Mouse (Mus musculus): ENCODE results near the gene Stxbp5. TPM values are rescaled to one million over a fixed set of nuclear protein-coding genes. Genes with fewer than 3 reads are reported as not detected.

Gene Stxbp5
- total RNA-seq, 2 experiments from 2014 or later, result 11.4 to 13.0 TPM

- DNase-seq, result no peak
Measured at GRCm38 (mm10) chr10:9857850-9858249, 43.0 kb downstream of the Stxbp5 start.

DNA sequence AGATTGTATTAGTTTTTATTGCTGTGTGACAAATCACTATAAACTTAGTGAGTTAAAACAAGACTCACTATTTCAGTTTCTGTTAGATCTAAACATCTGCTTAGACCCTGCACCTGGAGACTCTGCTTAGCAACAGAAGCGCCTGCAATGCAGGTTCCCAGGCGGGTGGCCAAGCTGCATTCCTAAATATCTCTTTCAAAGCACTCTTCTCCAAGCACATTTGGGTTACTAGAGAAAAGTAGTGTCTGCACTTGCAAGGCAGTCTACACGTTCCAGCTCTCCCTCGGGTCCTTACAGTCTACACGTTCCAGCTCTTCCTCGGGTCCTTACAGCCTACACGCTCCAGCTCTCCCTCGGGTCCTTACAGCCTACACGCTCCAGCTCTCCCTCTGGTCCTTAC is 44.1 kb downstream of the Stxbp5 start:
- DNase-seq, result no peak

DNA sequence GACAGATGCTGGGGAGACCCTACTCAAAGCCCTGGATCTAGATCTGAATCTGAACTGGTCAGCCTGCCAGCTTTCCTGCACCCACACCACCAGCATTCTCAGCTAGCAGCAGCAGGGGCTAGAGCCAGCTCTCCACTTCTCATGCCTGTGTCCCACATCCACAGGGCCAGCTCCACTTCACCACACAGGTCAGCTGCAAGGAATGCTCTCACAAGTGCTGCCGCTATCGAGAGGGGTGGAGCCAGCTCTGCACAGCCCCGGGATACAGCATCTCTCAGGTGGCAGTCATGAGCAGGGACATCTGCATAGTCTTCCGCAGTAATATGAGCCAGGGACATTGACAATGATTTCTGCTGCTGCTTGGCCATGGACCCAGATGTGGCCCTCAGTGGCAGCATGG is 54.5 kb downstream of the Stxbp5 start:
- no peak for DNase-seq

- DNase-seq, result no peak
Measured at GRCm38 (mm10) chr10:9839408-9839807, 61.5 kb downstream of the Stxbp5 start.

DNA sequence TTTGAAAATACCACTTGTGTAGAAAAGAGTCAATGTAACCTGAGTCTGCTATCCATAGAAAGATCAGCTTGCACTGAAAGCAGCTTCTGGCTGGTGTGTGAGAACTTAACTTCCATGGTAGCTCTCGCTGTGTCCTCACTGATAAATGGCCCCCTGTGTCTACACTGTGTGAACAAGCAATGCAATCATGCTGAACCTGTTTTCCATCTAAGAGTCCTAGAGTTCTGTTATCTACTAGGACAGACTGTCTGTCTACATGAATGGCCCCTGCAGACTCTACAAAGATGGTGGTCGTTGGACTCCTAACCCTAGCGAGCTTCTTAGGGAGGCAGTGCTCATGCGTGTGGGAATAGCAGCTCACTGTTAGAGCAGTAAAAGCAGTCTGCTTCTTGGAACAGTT is 65.9 kb downstream of the Stxbp5 start:
- DNase-seq, result no peak

GRCm38 (mm10) chr10:9832937-9833336 is 67.9 kb downstream of the Stxbp5 start:
- DNase-seq, result no peak

GRCm38 (mm10) chr10:9829744-9830143 is 71.1 kb downstream of the Stxbp5 start:
- no peak for DNase-seq

- no peak for DNase-seq
Measured at GRCm38 (mm10) chr10:9821299-9821698, 79.6 kb downstream of the Stxbp5 start.

DNA sequence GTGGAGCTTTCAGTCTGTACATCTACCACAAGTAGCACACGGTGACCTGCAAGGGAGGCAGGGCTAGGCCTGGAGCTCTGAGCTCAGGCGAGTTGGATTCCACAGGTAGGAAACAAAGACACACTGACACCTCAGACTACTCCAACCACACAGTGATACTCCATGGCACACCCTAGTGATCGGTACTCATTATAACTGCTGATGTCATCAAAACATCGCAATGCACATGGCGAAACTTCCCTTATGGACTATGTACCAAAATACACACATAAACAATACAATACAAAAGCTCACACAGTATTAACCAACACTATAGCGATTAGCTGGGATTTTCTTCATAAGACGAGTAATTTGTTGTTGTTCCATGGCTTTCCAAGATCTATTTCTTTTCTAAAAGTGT is 82.3 kb downstream of the Stxbp5 start:
- DNase-seq, result no peak

DNA sequence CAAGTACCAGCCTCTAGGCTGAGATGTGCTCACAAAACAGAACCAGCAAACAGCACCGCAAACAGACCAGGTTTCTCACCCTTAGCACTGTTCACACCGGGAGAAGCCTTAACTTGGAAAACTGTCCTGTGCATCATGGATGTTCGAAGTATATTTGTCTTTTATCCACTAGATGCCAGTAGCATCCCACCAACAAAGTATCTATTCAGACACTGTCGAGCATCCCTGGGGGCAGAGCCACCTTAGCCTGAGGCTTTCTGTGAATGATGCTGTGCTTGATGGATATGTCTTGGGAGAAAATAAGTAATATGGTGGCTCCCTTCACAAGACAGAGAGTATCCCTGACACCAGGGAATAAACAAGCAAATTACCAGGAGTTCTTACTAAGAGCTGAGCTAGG is 87.0 kb downstream of the Stxbp5 start:
- peak in 1 of 2 experiments; percentile 23 for DNase-seq

GRCm38 (mm10) chr10:9807596-9807995 is 93.3 kb downstream of the Stxbp5 start:
- DNase-seq, result no peak

DNA sequence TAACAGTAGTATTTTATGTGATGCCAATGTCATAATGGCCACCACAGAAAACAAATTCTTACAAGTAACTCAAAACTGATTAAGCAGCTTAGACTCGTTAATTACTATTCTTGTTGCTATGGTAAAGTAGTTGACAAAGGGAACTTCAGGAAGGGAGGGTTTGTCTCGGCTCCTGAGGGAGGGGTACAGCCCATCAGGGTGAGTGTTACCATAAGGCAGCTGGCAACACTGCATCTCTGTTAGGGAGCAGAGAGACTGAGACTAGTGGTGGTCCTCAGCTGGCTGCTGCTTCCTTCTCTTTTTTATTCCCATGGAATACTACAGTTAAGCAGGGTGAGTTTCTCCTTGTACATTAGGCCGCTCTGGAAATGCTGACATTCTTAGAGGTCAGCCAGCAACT is 95.5 kb downstream of the Stxbp5 start:
- peak in 1 of 2 experiments; percentile 15 for DNase-seq

DNA sequence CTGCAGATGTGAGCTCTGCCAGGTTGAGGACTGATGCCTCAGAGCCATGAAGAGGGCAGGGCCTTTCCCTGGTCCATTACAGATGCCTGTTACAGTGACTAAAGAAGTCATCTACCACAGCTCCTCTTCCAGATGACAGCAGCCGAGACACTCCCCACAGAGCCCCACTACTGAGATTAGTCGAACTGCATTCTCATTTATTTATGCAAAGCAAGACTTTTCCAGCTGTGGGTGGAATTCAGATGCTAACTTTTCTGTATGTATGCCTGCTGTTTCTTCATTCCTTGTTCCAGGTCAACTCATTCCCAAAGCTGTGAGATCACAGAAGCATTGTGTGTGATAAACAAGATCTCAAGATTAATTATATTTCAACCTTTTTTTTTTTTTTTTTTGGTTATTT is 97.8 kb downstream of the Stxbp5 start:
- DNase-seq, result no peak

GRCm38 (mm10) chr10:9801571-9801970 is 99.3 kb downstream of the Stxbp5 start:
- DNase-seq, result no peak

DNA sequence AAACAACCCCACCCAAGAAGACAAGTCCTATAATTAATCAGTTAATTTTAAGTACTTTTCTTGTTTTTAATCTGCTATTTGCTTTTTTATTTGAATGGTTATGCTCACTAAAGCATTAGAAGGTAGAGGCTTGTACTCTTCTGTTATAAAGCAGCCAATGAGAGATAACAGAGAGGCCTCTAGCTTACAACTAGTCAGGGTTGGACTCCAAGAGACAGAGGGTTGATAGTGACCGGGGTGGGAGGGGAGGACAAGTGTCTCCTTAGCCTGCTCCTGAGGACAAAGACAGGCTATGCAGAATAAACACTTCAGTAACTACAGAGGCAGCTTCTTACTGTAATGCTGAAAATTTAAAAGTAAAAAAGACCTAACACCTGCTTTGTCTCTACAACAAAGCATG is 101.8 kb downstream of the Stxbp5 start:
- DNase-seq, result no peak

DNA sequence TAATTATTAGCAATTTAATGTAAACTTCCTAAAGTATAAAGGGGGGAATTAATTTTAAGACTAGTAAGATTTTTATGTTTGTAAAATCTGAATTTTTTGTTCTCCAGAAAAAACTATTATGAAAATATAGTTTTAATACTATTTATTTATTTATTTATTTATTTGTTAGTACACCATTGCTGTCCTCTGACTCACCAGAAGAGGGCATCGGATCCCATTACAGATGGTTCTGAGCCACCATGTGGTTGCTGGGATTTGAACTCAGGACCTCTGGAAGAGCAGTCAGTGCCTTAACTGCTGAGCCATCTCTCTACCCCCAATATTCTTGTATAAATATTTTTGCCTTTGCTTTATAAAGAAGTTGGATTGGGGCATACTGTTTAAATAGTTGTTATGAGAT is 104.5 kb downstream of the Stxbp5 start:
- DNase-seq, result no peak

- DNase-seq, result no peak
Measured at GRCm38 (mm10) chr10:9794429-9794828, 106.5 kb downstream of the Stxbp5 start.

DNA sequence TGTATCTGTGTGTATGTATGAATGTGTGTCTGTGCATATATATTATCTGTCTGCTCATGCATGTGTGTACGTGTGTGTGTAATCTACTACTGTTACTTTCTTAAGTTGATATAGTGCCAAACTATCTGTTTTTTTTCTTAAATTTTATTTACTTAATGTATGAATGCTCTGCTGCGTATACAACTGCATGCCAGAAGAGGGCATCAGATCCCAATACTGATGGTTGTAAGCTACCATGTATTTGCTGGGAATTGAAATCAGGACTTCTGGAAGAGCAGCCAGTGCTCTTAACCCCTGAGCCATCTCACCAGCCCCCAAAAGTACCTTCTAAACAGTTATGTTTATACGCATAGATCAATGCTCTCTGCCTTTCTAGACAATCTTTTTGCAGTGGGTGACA is 109.9 kb downstream of the Stxbp5 start:
- DNase-seq, result no peak

- no peak for DNase-seq
Measured at GRCm38 (mm10) chr10:9786461-9786860, 114.4 kb downstream of the Stxbp5 start.

DNA sequence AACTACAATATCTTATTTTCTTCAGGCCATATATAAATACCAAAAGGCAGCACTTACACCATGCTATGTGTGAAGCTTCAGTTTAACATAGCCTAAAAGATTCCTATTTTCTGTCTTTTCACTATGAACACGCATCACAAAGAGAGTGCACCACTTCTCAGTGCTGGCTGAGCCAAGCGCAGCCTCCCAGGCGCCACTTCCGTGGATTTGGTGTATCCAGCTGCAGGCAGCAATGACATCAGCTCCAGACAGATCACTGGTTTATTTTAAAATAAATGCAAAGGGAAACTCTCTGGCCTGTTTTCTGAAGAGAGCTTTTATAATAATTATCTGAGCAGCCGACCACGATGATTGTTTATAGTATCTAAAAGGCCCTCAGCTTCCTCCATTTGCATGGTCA is 115.2 kb downstream of the Stxbp5 start:
- DNase-seq, result no peak

- no peak for DNase-seq
Measured at GRCm38 (mm10) chr10:9779864-9780263, 121.0 kb downstream of the Stxbp5 start.

- DNase-seq, result no peak
Measured at GRCm38 (mm10) chr10:9770261-9770660, 130.6 kb downstream of the Stxbp5 start.

DNA sequence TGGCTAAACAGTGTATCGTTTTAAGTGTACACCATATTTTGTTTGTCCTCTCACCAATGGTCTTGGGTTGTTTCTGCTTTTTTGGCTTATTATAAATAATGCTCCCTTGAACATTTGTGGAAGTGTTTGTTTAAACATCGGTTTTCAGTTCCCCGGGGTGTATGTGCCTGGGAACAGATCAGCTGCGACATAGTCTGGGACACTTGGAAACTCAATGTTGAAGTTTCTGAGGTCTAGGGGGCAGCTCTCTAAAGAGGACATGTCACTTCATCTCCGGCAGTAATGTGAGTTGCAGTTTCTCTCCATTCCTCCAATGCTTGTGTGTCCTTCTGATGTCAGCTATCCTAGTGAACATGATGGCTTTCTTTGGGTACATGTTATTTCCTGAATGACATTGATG is 137.0 kb downstream of the Stxbp5 start:
- DNase-seq, result no peak

DNA sequence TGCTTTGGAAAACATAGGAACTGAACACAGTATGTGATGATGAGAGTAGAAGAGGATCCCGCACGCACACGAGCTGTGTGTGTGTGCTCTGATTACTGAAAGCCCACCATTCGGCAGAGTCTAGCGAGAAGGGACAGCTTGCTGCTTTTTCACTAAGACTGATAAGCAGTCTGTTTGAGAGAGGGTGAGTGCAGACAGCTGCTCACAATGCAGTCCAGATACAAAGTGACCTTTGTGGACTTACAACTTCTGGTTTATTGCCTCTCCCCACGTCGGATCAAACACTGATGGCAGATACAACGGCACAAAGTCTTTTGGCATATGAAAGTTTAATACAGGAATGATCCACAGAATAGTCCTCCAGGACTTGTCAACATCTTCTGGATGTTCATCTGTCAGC is 140.6 kb downstream of the Stxbp5 start:
- no peak for DNase-seq

DNA sequence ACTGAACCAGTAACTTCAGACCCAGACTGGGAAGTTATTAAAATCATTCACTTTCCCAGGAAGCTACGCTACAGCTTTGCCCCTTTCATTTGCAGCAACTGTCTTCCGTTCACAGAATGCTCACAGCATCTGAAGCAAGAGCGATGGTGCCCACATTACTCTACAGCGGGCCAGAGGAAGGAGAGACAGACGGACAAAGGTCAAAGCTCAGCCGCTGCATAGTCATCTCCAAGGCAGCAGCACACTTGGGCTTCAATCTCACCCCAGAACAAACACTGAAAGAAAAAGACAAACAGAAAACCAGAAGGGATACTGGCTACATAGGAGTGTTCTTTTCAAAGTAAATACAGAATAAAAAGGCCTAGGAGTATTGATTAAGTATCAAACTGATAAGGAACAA is 144.3 kb downstream of the Stxbp5 start:
- DNase-seq, result no peak

Data from heart, adult 18-20 months (tissue).